Mouse (Mus musculus) limb, embryonic 14.5 days (tissue): ENCODE measurements at regions not wholly inside any gene's neighbourhood (a gene's known extent, or its start where the extent isn't known, plus 50 kb on each side); places are given as distances from the start of the nearest gene placed in this dataset.
A peak's percentile ranks its signal among the peaks of the same experiment; 100 is the strongest.

Experiments
- ATAC-seq: fragments of 200-750 bp; cut with Nextera tagmentation; 2 replicates; pipeline ENCODE4 v1.8.0; 2017; ENCODE audit warnings: low read depth, moderate number of reproducible peaks, moderate TSS enrichment; ENCODE audit not compliant: low FRiP score
- DNase-seq: peaks from one replicate; pipeline ENCODE4 v3.0.0-alpha.2; 2015; ENCODE audit warnings: low spot score
- H3K27ac ChIP-seq: fragments of 300-500 bp; sonication (generic); replicated peaks from 2 replicates; pipeline ENCODE4 v1.5.1; 2014; ENCODE audit warnings: low read depth, mild to moderate bottlenecking, low read length, moderate library complexity, mixed read lengths
- H3K27me3 ChIP-seq: fragments of 300-500 bp; sonication (generic); 2 replicates; pipeline ENCODE4 v1.6.1; 2014; ENCODE audit warnings: low read length, mixed read lengths; ENCODE audit not compliant: control insufficient read depth, insufficient read depth
- H3K36me3 ChIP-seq: fragments of 300-500 bp; sonication (generic); 2 replicates; pipeline ENCODE4 v1.6.1; 2014; ENCODE audit warnings: mild to moderate bottlenecking, low read length, moderate library complexity, mixed read lengths; ENCODE audit not compliant: control insufficient read depth, insufficient read depth
- H3K4me1 ChIP-seq: fragments of 300-500 bp; sonication (generic); 2 replicates; pipeline ENCODE4 v1.6.1; 2014; ENCODE audit warnings: antibody characterized with exemption, low read length, mixed read lengths; ENCODE audit not compliant: control insufficient read depth, insufficient read depth
- H3K4me2 ChIP-seq: fragments of 300-500 bp; sonication (generic); replicated peaks from 2 replicates; pipeline ENCODE4 v1.6.1; 2014; ENCODE audit warnings: low read depth, mild to moderate bottlenecking, low read length, moderate library complexity; ENCODE audit not compliant: severe bottlenecking
- H3K4me3 ChIP-seq: fragments of 300-500 bp; sonication (generic); replicated peaks from 2 replicates; pipeline ENCODE4 v1.5.1; 2014; ENCODE audit warnings: low read length
- H3K9ac ChIP-seq: fragments of 300-500 bp; sonication (generic); 2 replicates; pipeline ENCODE4 v1.6.1; 2014; ENCODE audit warnings: mild to moderate bottlenecking, low read depth, low read length, moderate library complexity; ENCODE audit not compliant: severe bottlenecking
- H3K9me3 ChIP-seq: fragments of 300-500 bp; sonication (generic); 2 replicates; pipeline ENCODE4 v1.6.1; 2016; ENCODE audit warnings: low read length; ENCODE audit not compliant: control insufficient read depth
- POLR2A ChIP-seq: fragments of 200-500 bp; IDR thresholded peaks from 2 replicates; pipeline ENCODE4 v1.8.0; 2012; ENCODE audit warnings: inconsistent platforms, mild to moderate bottlenecking, moderate library complexity, borderline replicate concordance; ENCODE audit not compliant: insufficient read depth, insufficient read length; ENCODE audit errors: extremely low read depth
- WGBS: fragments of 180-500 bp; shearing (Covaris S2); extraction: QIAGEN DNeasy Blood & Tissue Kit; methylation state at CpG from one replicate; pipeline ENCODE4 v1.1.7; 2014; 5-methylcytosine and 5-hydroxymethylcytosine counted together

DNA sequence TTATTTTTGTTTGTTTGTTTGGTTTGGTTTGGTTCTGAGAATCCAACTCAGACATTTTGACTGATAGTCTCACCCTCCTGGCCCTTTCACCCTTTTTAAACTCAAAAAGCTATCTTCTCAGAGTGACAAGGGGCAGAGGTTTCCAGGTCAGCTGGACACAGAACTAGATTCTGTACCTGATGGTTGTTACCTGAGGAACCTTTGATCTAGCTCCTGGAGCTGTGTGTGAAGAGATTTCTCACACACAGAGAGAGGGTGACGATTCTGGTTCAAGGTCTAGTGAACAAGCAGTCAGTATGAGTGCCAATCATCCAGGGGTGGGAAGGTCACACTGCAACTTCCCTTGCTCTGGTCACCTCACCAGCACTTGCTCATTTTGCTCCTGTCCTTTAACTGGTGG is 83.5 kb upstream of the Lrig1 start:
- DNase-seq, result no peak
- H3K27ac ChIP-seq, result no peak overlapping the region

DNA sequence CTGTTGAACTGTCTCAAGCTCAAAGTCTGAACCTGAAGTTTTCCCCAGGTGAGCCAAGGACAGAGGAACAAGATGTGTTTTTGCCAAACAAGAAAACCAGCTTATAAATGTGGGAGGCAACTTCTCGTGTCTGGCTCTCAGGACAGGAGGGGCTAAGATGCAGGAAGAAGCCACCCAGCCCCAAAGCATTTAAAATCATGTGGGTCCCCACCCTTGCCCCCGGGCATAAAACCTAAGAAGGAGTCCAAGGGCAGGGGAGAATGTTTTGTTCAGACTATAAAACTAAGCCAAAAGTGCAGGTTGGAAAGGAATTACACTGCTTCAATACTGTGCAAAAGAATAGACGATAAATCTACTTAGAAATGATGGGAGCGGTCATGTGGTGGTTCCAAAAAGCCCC is 80.7 kb upstream of the Lrig1 start:
- Histone ChIP-seq H3K9me3 (no peaks in the 10 kb centered on the region), H3K36me3 (no peaks in the 10 kb centered on the region), H3K4me1 (peaks cover 21% of the 10 kb centered on the region), H3K27ac (no peak overlapping the region), H3K9ac (no peak overlapping the region), H3K4me2 (no peak overlapping the region), H3K27me3 (no peaks in the 10 kb centered on the region), H3K4me3 (no peak overlapping the region)
- ATAC-seq (no peak), DNase-seq (no peak)
- TF ChIP-seq POLR2A, result no peak
- WGBS, result 56% methylated on average over 4 of the region's 4 CpGs

More for the DNA sequence above, 83.5 kb upstream of the Lrig1 start:
- Histone ChIP-seq H3K36me3 (no peaks in the 10 kb centered on the region), H3K9ac (no peak overlapping the region), H3K4me1 (peaks cover 11% of the 10 kb centered on the region; the same call in 1 of the 2 replicates), H3K4me3 (no peak overlapping the region), H3K27me3 (no peaks in the 10 kb centered on the region), H3K4me2 (no peak overlapping the region), H3K9me3 (no peaks in the 10 kb centered on the region)
- 92% methylated on average over 1 of the region's 1 CpGs for WGBS
- TF ChIP-seq POLR2A, result no peak
- no peak for ATAC-seq

DNA sequence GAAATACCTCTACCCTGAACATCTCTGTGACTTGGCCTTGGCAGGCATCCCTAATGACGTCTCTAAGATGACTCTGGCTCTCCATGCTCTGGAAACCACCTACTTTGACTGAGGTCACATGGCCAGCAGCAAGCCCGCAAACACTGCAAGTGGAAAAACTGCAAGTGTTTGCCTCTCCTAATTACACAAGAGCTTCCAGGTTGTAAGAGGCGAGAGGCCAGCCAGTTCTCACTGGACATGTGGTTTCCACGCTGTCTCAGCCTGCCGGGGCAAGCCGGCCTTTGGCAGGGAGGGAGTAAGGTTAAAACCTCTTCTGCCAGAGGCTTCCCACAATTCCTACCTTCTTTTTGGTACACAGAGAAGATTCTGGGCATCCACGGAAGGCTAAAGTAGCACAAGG is 79.9 kb upstream of the Lrig1 start:
- Histone ChIP-seq H3K27me3 (no peaks in the 10 kb centered on the region), H3K36me3 (no peaks in the 10 kb centered on the region), H3K4me2 (no peak overlapping the region), H3K27ac (no peak overlapping the region), H3K9me3 (no peaks in the 10 kb centered on the region), H3K4me1 (peaks cover 21% of the 10 kb centered on the region), H3K4me3 (no peak overlapping the region), H3K9ac (no peak overlapping the region)
- ATAC-seq (no peak), DNase-seq (no peak)
- TF ChIP-seq POLR2A, result no peak
- 45% methylated on average over 7 of the region's 7 CpGs for WGBS

DNA sequence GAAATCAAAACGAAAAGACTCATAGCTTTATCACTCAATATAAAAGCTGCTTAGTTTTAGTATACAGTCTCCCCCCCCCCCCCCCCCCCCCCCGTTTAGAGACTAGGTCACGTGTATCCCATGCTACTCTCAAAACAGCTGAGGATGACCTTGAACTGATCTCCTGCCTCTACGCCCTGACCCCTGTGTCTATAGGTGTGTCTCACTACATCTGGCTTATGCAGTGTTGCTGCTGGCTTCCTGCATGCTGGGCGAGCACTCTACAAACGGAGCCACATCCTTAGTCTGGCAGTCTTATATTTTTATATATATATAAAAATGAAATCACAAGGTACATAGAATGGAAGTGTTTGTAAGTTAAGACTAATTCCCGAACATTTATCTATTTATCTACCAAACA is 79.3 kb upstream of the Lrig1 start:
- Histone ChIP-seq H3K4me2 (no peak overlapping the region), H3K27me3 (no peaks in the 10 kb centered on the region), H3K9ac (no peak overlapping the region), H3K4me1 (peaks cover 24% of the 10 kb centered on the region), H3K9me3 (no peaks in the 10 kb centered on the region), H3K4me3 (no peak overlapping the region), H3K36me3 (no peaks in the 10 kb centered on the region), H3K27ac (no peak overlapping the region)
- WGBS, result 60% methylated on average over 7 of the region's 7 CpGs
- DNase-seq (no peak), ATAC-seq (no peak)
- no peak for TF ChIP-seq POLR2A

DNA sequence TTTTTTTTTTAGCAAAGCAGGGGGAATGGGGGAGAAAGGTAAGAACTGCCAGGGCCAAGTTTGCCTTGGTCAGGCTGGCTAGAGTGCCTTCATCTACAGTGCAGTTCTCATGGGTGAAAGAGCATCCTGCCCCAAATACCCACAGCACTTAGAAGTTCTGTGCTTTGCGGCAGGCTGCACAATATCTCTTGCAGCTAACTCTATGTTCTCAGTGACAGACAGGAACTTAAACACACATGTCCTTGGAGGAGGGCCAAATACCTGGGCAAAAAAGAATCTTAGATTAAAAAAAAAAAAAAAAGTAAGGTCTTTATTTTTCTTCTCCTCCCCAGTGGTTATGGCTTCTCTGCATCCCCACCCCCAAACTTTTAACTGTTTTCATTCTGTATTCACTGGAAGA is 78.8 kb upstream of the Lrig1 start:
- Histone ChIP-seq H3K4me3 (no peak overlapping the region), H3K9me3 (no peaks in the 10 kb centered on the region), H3K27ac (no peak overlapping the region), H3K36me3 (no peaks in the 10 kb centered on the region), H3K4me1 (peaks cover 27% of the 10 kb centered on the region), H3K9ac (no peak overlapping the region), H3K4me2 (no peak overlapping the region), H3K27me3 (no peaks in the 10 kb centered on the region)
- ATAC-seq (no peak), DNase-seq (no peak)
- no peak for TF ChIP-seq POLR2A
- WGBS, result 36% methylated on average over 1 of the region's 1 CpGs

DNA sequence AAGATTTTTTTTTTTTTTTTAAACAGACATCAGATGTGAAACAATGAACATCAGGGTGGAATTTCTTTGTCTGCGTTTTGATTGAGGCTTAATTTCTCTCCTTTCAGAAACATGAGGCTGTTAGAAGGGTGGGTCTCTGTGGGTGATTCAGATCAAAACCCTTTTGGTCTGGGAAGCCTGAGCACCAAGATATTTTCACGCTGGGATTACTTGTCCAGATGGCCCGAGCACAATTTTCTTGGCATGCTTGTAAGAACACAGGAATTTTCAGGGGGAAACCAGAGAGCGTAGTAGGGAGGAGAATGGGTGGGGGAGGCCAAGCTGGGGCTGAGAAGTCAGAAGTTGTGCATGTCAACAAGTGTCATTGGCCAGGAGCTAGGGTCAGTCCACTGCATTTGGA is 76.6 kb upstream of the Lrig1 start:
- Histone ChIP-seq H3K27me3 (no peaks in the 10 kb centered on the region), H3K36me3 (no peaks in the 10 kb centered on the region), H3K4me1 (peaks cover 41% of the 10 kb centered on the region), H3K9ac (no peak overlapping the region), H3K4me2 (no peak overlapping the region), H3K27ac (0 out of 2 replicates have a peak overlapping the region, but pooled peaks have one; percentile 34), H3K4me3 (no peak overlapping the region), H3K9me3 (no peaks in the 10 kb centered on the region)
- no peak for TF ChIP-seq POLR2A
- WGBS, result 19% methylated on average over 4 of the region's 4 CpGs
- DNase-seq, result peak; percentile 64
- ATAC-seq, result 0 out of 2 replicates have a peak, but pooled peaks have one; percentile 7
